Mouse (Mus musculus): ENCODE results near the gene 4930568D16Rik. TPM values are rescaled to one million over a fixed set of nuclear protein-coding genes. Genes with fewer than 3 reads are reported as not detected.

4930568D16Rik gene
- not detected in 2 replicates for polyA plus RNA-seq (2011; ENCODE audit: insufficient read depth, insufficient read length, low replicate concordance, missing spikeins)

DNA sequence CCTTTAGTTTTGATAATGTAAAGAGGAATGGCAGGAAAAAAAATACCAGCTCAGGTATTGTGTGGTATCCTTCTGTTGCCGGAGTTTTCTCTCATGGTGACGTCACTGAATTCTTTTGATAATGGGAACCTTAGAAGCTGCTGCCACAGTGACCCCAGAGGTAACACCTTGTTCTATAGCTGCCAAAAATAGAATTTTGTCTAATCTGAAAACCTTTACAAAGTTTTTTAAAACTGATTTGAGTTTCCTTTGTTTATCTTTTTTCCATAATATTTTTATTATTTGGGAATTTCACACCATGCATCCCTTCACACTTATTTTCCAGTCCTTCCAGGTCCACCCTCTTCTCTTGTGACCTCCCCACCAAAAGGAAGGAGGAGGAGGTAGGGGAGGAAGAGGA is at the start of gene 4930568D16Rik:
Gene 4930568D16Rik, minus strand, starts transcription at position 101 of the 400 bp plus-strand sequence.
- Histone ChIP-seq H3K4me1 (ENCODE audit: control insufficient read depth, insufficient read depth, low read length) (no peaks in the 10 kb centered on the region), H3K27ac (ENCODE audit: control insufficient read depth, insufficient read depth, low read depth, low read length, poor library complexity) (no peak within 1 kb of the TSS), H3K4me3 (replicated peaks; ENCODE audit: control insufficient read depth, low read depth, low read length) (no peak within 1 kb of the TSS)
- TF ChIP-seq POLR2A (IDR thresholded peaks at IDR 0.05; ENCODE audit: borderline replicate concordance, control insufficient read depth, low read depth, low read length) = no peak
- TF ChIP-seq CTCF (IDR thresholded peaks at IDR 0.05; ENCODE audit: control insufficient read depth, insufficient read depth, low read length) = no peak
- WGBS = 88% methylated on average over 2 of the region's 2 CpGs

DNA sequence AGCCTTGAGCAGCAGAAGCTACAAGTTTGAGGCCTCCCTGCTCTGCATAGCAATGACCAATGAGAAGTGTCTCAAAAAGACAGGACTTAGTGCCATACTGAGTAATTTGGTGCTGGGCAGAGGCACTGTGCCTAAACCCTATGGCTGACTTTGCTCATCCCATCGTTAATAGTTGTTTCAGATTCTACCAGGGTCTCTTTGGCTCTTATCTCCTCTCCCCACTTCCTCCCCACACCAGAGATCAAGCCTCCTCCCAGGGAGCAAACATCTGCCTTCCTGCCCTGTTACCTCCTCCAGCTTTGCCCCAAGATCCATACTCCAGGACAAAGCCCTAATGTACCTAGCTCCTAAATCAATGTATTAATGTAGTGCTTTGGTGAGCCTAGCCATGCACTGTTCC is 49.7 kb upstream of the 4930568D16Rik start:
- peaks cover 1% of the 10 kb centered on the region; the same call in 1 of the 2 replicates for H3K4me1 ChIP-seq (ENCODE audit: control insufficient read depth, insufficient read depth, low read length)
- TF ChIP-seq POLR2A (IDR thresholded peaks at IDR 0.05; ENCODE audit: borderline replicate concordance, control insufficient read depth, low read depth, low read length) = no peak
- H3K27ac ChIP-seq (ENCODE audit: control insufficient read depth, insufficient read depth, low read depth, low read length, poor library complexity) = no peak overlapping the region
- H3K4me3 ChIP-seq (replicated peaks; ENCODE audit: control insufficient read depth, low read depth, low read length) = no peak overlapping the region
- WGBS = 7% methylated on average over 1 of the region's 1 CpGs

DNA sequence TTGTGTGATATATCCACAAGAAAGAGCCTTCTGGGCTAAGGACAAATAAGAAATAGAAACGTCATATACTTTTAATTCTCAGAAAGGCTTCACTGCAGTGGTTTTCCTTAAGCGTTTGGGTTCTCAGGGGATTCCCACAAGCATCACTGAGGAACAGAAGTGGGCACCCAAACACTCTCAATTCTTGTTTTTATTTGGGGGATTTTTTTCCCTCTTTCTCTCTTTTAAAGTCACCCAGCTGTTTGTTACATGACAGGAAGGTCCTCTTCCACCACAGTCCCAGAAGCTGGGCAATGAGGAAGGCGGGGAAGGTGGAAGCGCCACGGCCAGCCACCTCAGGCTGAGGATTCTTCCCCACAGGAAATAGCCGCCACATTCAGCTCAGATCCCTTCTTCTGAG is 48.9 kb upstream of the 4930568D16Rik start:
- Histone ChIP-seq H3K4me3 (replicated peaks; ENCODE audit: control insufficient read depth, low read depth, low read length) (no peak overlapping the region), H3K27ac (ENCODE audit: control insufficient read depth, insufficient read depth, low read depth, low read length, poor library complexity) (no peak overlapping the region), H3K4me1 (ENCODE audit: control insufficient read depth, insufficient read depth, low read length) (peaks cover 1% of the 10 kb centered on the region; the same call in 1 of the 2 replicates)
- TF ChIP-seq POLR2A (IDR thresholded peaks at IDR 0.05; ENCODE audit: borderline replicate concordance, control insufficient read depth, low read depth, low read length) (no peak), CTCF (IDR thresholded peaks at IDR 0.05; ENCODE audit: control insufficient read depth, insufficient read depth, low read length) (no peak)
- 25% methylated on average over 6 of the region's 6 CpGs for WGBS

DNA sequence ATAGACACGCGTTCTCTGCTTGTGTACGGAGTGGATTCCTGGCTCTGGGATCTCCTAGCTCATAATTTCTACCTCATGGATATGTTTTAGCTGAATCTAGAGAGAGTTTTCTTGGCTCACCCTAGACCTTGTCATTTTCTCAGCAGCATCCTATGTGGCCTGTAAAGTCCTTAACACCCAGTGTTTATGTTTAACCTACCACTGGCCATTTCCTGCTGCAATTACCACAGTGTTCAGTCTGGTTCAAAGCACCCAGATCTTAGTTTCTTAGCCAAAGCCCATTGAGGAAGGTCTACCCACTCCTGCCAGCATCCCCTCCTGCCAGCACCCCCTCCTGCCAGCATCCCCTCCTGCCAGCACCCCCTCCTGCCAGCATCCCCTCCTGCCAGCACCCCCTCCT is 45.3 kb upstream of the 4930568D16Rik start:
- Histone ChIP-seq H3K4me1 (ENCODE audit: control insufficient read depth, insufficient read depth, low read length) (no peaks in the 10 kb centered on the region; the same call in 1 of the 2 replicates), H3K4me3 (replicated peaks; ENCODE audit: control insufficient read depth, low read depth, low read length) (no peak overlapping the region), H3K27ac (ENCODE audit: control insufficient read depth, insufficient read depth, low read depth, low read length, poor library complexity) (no peak overlapping the region)
- 94% methylated on average over 3 of the region's 3 CpGs for WGBS
- no peak for TF ChIP-seq POLR2A (IDR thresholded peaks at IDR 0.05; ENCODE audit: borderline replicate concordance, control insufficient read depth, low read depth, low read length)
- TF ChIP-seq CTCF (IDR thresholded peaks at IDR 0.05; ENCODE audit: control insufficient read depth, insufficient read depth, low read length) = no peak

DNA sequence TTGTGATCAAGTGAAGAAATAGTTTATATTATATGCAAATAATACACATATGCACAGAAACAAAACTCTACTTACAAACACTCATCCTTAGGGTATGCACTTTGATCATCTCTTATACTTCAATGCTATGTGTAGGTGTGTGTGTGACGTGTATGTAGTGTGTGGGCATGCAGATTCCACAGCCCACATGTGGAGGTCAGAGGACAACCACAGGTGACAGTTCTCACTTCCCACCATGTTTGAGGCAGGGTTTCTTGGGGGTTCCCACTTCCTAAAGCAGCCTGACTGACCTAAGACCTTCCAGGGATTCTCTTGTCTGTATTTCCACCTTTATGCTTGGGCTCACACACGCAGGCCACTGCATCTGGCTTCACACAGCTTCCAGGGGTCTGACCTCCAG is 44.7 kb upstream of the 4930568D16Rik start:
- no peak overlapping the region for H3K27ac ChIP-seq (ENCODE audit: control insufficient read depth, insufficient read depth, low read depth, low read length, poor library complexity)
- H3K4me1 ChIP-seq (ENCODE audit: control insufficient read depth, insufficient read depth, low read length) = no peaks in the 10 kb centered on the region; the same call in 1 of the 2 replicates
- 90% methylated on average over 2 of the region's 2 CpGs for WGBS
- TF ChIP-seq CTCF (IDR thresholded peaks at IDR 0.05; ENCODE audit: control insufficient read depth, insufficient read depth, low read length) = no peak
- no peak for TF ChIP-seq POLR2A (IDR thresholded peaks at IDR 0.05; ENCODE audit: borderline replicate concordance, control insufficient read depth, low read depth, low read length)
- H3K4me3 ChIP-seq (replicated peaks; ENCODE audit: control insufficient read depth, low read depth, low read length) = no peak overlapping the region

DNA sequence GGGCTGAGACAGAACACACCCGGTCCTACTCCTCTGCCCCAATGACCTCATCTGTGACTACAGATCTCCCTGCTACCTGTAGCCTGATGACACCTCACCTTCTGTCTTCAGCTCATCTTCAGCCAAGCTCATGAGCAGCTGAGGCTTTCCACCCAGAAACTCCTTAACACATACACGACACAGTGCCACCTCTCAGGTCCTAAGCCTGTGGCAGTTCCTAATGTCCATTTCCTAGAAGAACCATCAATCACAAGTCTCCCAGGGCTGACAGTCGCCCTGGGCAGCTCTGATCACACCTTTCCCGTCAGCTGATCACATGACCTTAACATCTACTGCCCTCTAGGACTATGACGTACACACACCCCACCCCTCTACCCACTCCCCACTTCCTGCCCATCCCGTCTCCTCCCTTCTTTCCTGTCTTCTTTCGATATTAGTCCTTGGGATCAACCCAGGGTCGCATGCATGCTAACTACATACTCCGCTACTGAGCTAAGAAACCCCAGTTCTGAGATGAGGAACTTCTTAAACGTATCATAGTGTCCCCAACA is 44.2 kb upstream of the 4930568D16Rik start:
- no peak overlapping the region for H3K27ac ChIP-seq (ENCODE audit: control insufficient read depth, insufficient read depth, low read depth, low read length, poor library complexity)
- WGBS = 75% methylated on average over 10 of the region's 10 CpGs

DNA sequence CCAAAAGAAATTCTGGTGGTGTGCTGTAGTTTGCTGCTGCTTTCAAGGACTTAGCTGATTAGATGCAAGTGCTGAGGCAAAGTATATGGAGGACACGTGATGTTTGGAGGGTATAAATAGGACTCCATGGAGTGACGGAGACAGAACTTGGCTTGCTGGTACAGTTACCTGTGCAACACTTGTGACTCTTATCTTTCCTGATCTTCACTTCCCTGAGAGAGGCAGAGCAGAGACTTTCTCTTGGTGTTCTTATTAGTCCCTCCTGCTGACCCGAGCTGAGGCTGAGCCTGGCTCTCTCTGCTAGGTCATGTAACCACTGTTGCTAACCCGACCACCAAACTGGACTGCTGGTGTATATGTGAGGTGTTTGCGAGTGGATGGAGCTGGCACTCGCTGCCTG is 41.9 kb upstream of the 4930568D16Rik start:
- Histone ChIP-seq H3K27ac (ENCODE audit: control insufficient read depth, insufficient read depth, low read depth, low read length, poor library complexity) (no peak overlapping the region), H3K4me1 (ENCODE audit: control insufficient read depth, insufficient read depth, low read length) (no peaks in the 10 kb centered on the region), H3K4me3 (replicated peaks; ENCODE audit: control insufficient read depth, low read depth, low read length) (no peak overlapping the region)
- 86% methylated on average over 6 of the region's 6 CpGs for WGBS
- TF ChIP-seq CTCF (IDR thresholded peaks at IDR 0.05; ENCODE audit: control insufficient read depth, insufficient read depth, low read length) (no peak), POLR2A (IDR thresholded peaks at IDR 0.05; ENCODE audit: borderline replicate concordance, control insufficient read depth, low read depth, low read length) (no peak)

More for the DNA sequence above, 44.2 kb upstream of the 4930568D16Rik start:
- TF ChIP-seq POLR2A (IDR thresholded peaks at IDR 0.05; ENCODE audit: borderline replicate concordance, control insufficient read depth, low read depth, low read length) = no peak
- no peak for TF ChIP-seq CTCF (IDR thresholded peaks at IDR 0.05; ENCODE audit: control insufficient read depth, insufficient read depth, low read length)
- Histone ChIP-seq H3K4me3 (replicated peaks; ENCODE audit: control insufficient read depth, low read depth, low read length) (no peak overlapping the region), H3K4me1 (ENCODE audit: control insufficient read depth, insufficient read depth, low read length) (no peaks in the 10 kb centered on the region; the same call in 1 of the 2 replicates)

DNA sequence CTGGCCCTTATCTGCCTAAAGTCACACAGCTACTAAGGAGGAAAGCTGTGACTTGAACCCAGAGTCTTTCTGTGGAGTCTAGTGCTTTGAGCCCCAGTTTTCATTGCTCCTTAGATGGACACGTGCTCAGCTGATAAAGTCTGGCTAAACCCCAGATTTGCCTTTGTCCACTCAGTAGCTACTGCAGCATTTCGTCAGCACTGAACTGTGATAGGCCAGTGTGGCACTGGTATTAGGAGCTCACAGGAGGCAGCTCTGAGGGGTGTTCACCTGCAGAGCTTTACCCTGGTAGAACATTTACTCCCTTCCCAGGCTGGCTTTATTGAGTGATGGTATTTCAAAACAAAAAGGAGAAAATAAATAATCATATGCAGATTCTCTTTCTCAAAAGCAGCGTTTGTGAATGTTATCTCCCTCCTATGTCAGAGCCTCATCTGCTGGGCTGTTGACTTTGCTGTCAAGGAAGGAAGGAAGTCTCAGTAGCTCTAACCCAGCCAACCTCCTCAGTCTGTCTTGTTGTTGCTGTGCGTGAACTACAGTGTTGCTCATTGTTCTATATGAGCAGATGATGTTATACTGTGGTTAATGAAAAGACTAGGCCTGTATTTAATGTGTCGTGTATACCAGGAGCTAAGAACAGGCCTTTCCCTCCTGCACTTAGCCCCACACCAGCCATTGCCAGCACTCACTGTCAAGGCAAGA is 41.0 kb upstream of the 4930568D16Rik start:
- H3K4me1 ChIP-seq (ENCODE audit: control insufficient read depth, insufficient read depth, low read length) = no peaks in the 10 kb centered on the region

More for the DNA sequence above, 41.0 kb upstream of the 4930568D16Rik start:
- no peak overlapping the region for H3K27ac ChIP-seq (ENCODE audit: control insufficient read depth, insufficient read depth, low read depth, low read length, poor library complexity)
- TF ChIP-seq POLR2A (IDR thresholded peaks at IDR 0.05; ENCODE audit: borderline replicate concordance, control insufficient read depth, low read depth, low read length) (no peak), CTCF (IDR thresholded peaks at IDR 0.05; ENCODE audit: control insufficient read depth, insufficient read depth, low read length) (no peak)
- no peak overlapping the region for H3K4me3 ChIP-seq (replicated peaks; ENCODE audit: control insufficient read depth, low read depth, low read length)
- WGBS = 77% methylated on average over 5 of the region's 5 CpGs

Data from bone marrow, adult 2 months (tissue).